Mouse (Mus musculus) heart, postnatal 10 days (tissue): ENCODE measurements at regions not wholly inside any gene's neighbourhood (a gene's known extent, or its start where the extent isn't known, plus 50 kb on each side); places are given as distances from the start of the nearest gene placed in this dataset.
A peak's percentile ranks its signal among the peaks of the same experiment; 100 is the strongest.

Experiments used
- DNase-seq, 2 experiments: peaks; one replicate each; pipeline ENCODE4 v3.0.0; 2021
- intact Hi-C: fragments of 180-260 bp; cut with DNase I; formaldehyde crosslinking; loops from one replicate; pipeline ENCODE4 v1.15.1; 2025

DNA sequence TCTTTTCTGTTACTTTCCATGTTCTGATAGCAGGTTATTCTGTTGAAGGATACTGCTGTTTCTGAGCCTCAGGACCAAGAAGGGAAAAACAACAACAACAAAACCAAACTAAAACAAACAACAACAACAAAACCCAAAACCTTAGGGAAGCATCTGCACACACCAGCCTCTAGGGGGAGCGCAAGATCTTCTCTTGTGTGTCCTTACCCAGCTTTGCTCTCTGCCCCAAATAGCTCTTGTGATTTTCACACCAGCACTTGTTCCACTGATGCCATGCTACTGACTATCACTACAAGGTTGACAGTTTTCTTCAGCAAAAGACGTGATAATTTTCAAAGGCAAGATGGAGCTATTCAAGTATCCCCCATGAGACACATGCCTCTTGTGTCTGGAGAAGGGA lies 59.8 kb upstream of the Nrg3 start:
- peak; percentile 3 to 36 for DNase-seq
- intact Hi-C loops: loop anchor here (2.0 kb wide), 4 partner anchors 1200 to 1502 kb away; no protein-coding TSS in a partner anchor
